Mouse (Mus musculus) intestine, postnatal 0 days (tissue): ENCODE data around the gene Samd4b. TPM values are rescaled to one million over a fixed set of nuclear protein-coding genes. Genes with fewer than 3 reads are reported as not detected.
"Not testable (repeated sequence)": the region's sequence is repeated elsewhere in the genome, so short reads cannot be mapped to it uniquely, and the experiment has no call there.

ENCODE experiments used
- ATAC-seq: fragments of 200-750 bp; cut with Nextera tagmentation; 2 replicates; pipeline ENCODE4 v1.8.0; 2017; ENCODE audit warnings: mild to moderate bottlenecking, moderate TSS enrichment, moderate library complexity
- H3K27ac ChIP-seq: fragments of 300-500 bp; sonication (generic); 2 replicates; pipeline ENCODE4 v1.5.1; 2014; ENCODE audit warnings: mild to moderate bottlenecking, low read depth, low read length, moderate library complexity
- H3K27me3 ChIP-seq: fragments of 300-500 bp; sonication (generic); replicated peaks from 2 replicates; pipeline ENCODE4 v1.6.1; 2014; ENCODE audit warnings: low read length, mixed read lengths; ENCODE audit not compliant: control insufficient read depth, insufficient read depth
- H3K36me3 ChIP-seq: fragments of 300-500 bp; sonication (generic); 2 replicates; pipeline ENCODE4 v1.6.1; 2014; ENCODE audit warnings: mild to moderate bottlenecking, moderate library complexity; ENCODE audit not compliant: control insufficient read depth, insufficient read depth
- H3K4me1 ChIP-seq: fragments of 300-500 bp; sonication (generic); replicated peaks from 2 replicates; pipeline ENCODE4 v1.6.1; 2014; ENCODE audit warnings: antibody characterized with exemption, low read length, mixed read lengths; ENCODE audit not compliant: control insufficient read depth, insufficient read depth
- H3K4me2 ChIP-seq: fragments of 300-500 bp; sonication (generic); replicated peaks from 2 replicates; pipeline ENCODE4 v1.6.1; 2014; ENCODE audit warnings: low read depth, mild to moderate bottlenecking, moderate library complexity
- H3K4me3 ChIP-seq: fragments of 300-500 bp; sonication (generic); 2 replicates; pipeline ENCODE4 v1.5.1; 2014; ENCODE audit warnings: low read depth, low read length
- H3K9ac ChIP-seq: fragments of 300-500 bp; sonication (generic); 2 replicates; pipeline ENCODE4 v1.6.1; 2014; ENCODE audit warnings: mild to moderate bottlenecking, low read depth, low read length
- H3K9me3 ChIP-seq: fragments of 300-500 bp; sonication (generic); 2 replicates; pipeline ENCODE4 v1.6.1; 2016; ENCODE audit warnings: mixed run types; ENCODE audit not compliant: control insufficient read depth
- CTCF ChIP-seq: sonication (generic); IDR thresholded peaks from 2 replicates; pipeline ENCODE4 v1.5.1; 2016; ENCODE audit warnings: low read depth, mild to moderate bottlenecking, control low read depth, antibody characterized with exemption, moderate library complexity
- WGBS: fragments of 180-500 bp; shearing (Covaris S2); extraction: QIAGEN DNeasy Blood & Tissue Kit; methylation state at CpG from one replicate; pipeline ENCODE4 v1.1.7; 2014; 5-methylcytosine and 5-hydroxymethylcytosine counted together
- polyA plus RNA-seq: library from polyadenylated mRNA; unstranded; fragments of >200 nt; fragmentation: Nextera tagmentation; extraction: Ambion mirVana; gene quantifications from 2 replicates; pipeline ENCODE4 v1.2.1, GENCODE M21; 2015

Gene Samd4b
- polyA plus RNA-seq, 1 experiment from 2014 or later: 13.4 TPM

- H3K9ac ChIP-seq: no peak within 1 kb of the TSS
- H3K4me3 ChIP-seq: no peak within 1 kb of the TSS
- TF ChIP-seq CTCF: no peak
- WGBS: 16% methylated on average over 5 of the region's 5 CpGs
- ATAC-seq: no peak
- H3K36me3 ChIP-seq: no peaks in the 10 kb centered on the region
- no peaks in the 10 kb centered on the region for H3K9me3 ChIP-seq
- peak within 1 kb of the TSS; percentile 30 for H3K4me2 ChIP-seq
- no peak within 1 kb of the TSS for H3K27ac ChIP-seq
- H3K4me1 ChIP-seq: no peaks in the 10 kb centered on the region
- H3K27me3 ChIP-seq: peaks cover 26% of the 10 kb centered on the region
Measured at GRCm38 (mm10) chr7:28547154-28547553, 50.8 kb downstream of the Samd4b start, which contains the start of gene Nccrp1. Gene Nccrp1, minus strand, starts transcription at chr7:28547254.

DNA sequence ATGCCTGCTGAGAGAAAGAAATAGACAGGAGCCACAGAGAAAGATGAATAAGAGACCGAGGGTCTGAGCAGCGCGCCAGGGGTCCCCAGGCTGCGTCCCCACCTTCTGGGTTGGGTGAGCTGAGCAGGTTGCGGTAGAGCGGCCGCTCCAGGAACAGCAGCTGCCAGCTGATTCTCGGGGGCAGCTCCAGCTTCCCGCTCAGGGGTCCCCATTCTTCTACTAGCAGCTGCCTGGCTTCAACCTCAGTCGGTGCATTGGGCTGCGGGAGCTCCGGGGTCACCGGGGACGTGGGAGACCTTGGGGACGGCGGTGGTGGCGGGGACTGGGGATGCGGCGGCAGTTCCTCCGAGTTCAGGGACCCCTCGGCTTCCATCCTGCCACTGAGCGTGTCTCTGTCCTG, 51.3 kb downstream of the Samd4b start:
- ATAC-seq: no peak
- no peak for TF ChIP-seq CTCF
- Histone ChIP-seq H3K9me3 (no peaks in the 10 kb centered on the region), H3K27me3 (peaks cover 26% of the 10 kb centered on the region), H3K27ac (no peak overlapping the region), H3K4me2 (peak overlapping the region; percentile 30), H3K36me3 (no peaks in the 10 kb centered on the region), H3K4me1 (no peaks in the 10 kb centered on the region), H3K4me3 (no peak overlapping the region), H3K9ac (no peak overlapping the region)
- 4% methylated on average over 22 of the region's 22 CpGs for WGBS

- H3K27ac ChIP-seq: no peak overlapping the region
- TF ChIP-seq CTCF: no peak
- H3K4me3 ChIP-seq: no peak overlapping the region
- H3K36me3 ChIP-seq: no peaks in the 10 kb centered on the region
- no peaks in the 10 kb centered on the region for H3K4me1 ChIP-seq
- peaks cover 26% of the 10 kb centered on the region for H3K27me3 ChIP-seq
- H3K9me3 ChIP-seq: no peaks in the 10 kb centered on the region
- no peak for ATAC-seq
- WGBS: 54% methylated on average over 7 of the region's 7 CpGs
- H3K4me2 ChIP-seq: no peak overlapping the region
- no peak overlapping the region for H3K9ac ChIP-seq
Measured at GRCm38 (mm10) chr7:28545891-28546210, 52.1 kb downstream of the Samd4b start.

- Histone ChIP-seq H3K27me3 (peaks cover 26% of the 10 kb centered on the region), H3K36me3 (no peaks in the 10 kb centered on the region), H3K9me3 (no peaks in the 10 kb centered on the region), H3K27ac (no peak overlapping the region), H3K9ac (no peak overlapping the region), H3K4me2 (no peak overlapping the region), H3K4me1 (no peaks in the 10 kb centered on the region), H3K4me3 (no peak overlapping the region)
- WGBS: 30% methylated on average over 14 of the region's 14 CpGs
- peak; percentile 59 for ATAC-seq
- TF ChIP-seq CTCF: no peak
Measured at GRCm38 (mm10) chr7:28545048-28545890, 52.7 kb downstream of the Samd4b start.

DNA sequence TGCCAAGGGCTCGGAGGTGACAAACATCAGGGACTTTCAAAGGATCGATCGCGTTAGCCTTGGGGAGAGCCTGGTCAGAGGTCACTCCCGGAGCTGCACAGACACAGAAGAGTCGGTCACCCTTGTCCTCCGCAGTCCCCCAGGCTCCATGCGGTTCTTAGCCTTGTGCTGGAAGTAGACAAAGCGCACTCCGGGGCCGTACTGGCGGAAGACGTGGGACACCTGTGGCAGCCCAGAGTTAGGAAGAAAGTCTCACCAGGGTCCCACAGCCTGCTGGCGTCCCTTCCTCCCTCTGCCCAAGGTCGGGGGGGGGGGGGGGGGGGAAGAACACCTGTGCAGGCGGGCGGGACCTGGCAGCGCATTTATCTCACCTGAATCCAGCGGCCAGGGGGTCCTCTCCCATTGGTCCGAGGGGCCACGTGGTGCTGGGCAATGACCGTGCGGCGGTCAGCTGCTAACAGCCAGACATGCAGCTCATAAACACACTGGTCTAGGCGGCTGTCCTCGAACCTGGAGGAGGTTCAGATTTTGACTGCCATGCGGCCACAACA, 53.8 kb downstream of the Samd4b start:
- H3K9me3 ChIP-seq: no peaks in the 10 kb centered on the region
- WGBS: 4% methylated on average over 23 of the region's 27 CpGs
- H3K4me3 ChIP-seq: 0 out of 2 replicates have a peak overlapping the region, but pooled peaks have one; percentile 3
- TF ChIP-seq CTCF: no peak
- H3K27ac ChIP-seq: no peak overlapping the region
- H3K36me3 ChIP-seq: no peaks in the 10 kb centered on the region
- 0 out of 2 replicates have a peak overlapping the region, but pooled peaks have one; percentile 17 for H3K9ac ChIP-seq
- ATAC-seq: peak; percentile 62
- H3K4me2 ChIP-seq: peak overlapping the region; percentile 54
- peaks cover 26% of the 10 kb centered on the region for H3K27me3 ChIP-seq
- H3K4me1 ChIP-seq: no peaks in the 10 kb centered on the region

- peak; percentile 20; the same call in 1 of the 2 replicates for ATAC-seq
- no peak for TF ChIP-seq CTCF
- no peak within 1 kb of the TSS for H3K4me3 ChIP-seq
- no peak within 1 kb of the TSS for H3K4me2 ChIP-seq
- H3K36me3 ChIP-seq: no peaks in the 10 kb centered on the region
- no peaks in the 10 kb centered on the region for H3K9me3 ChIP-seq
- peaks cover 7% of the 10 kb centered on the region; the same call in 1 of the 2 replicates for H3K27me3 ChIP-seq
- WGBS: 29% methylated on average over 4 of the region's 4 CpGs
- H3K4me1 ChIP-seq: no peaks in the 10 kb centered on the region
- no peak within 1 kb of the TSS for H3K27ac ChIP-seq
- H3K9ac ChIP-seq: no peak within 1 kb of the TSS
Measured at GRCm38 (mm10) chr7:28540526-28540925, 57.4 kb downstream of the Samd4b start, which contains the start of gene Sycn. Gene Sycn, plus strand, starts transcription at chr7:28540885.

- H3K9ac ChIP-seq, H3K4me3 ChIP-seq, H3K4me1 ChIP-seq, H3K9me3 ChIP-seq, H3K4me2 ChIP-seq, H3K36me3 ChIP-seq, H3K27ac ChIP-seq, ATAC-seq, H3K27me3 ChIP-seq: not testable (repeated sequence)
- 62% methylated on average over 6 of the region's 6 CpGs for WGBS
Measured at GRCm38 (mm10) chr7:28538886-28539285, 59.1 kb downstream of the Samd4b start.
